ENCODE assay signal across 12 mouse cellular contexts in genomic region chr9:49745696-49746095, GRCm38 (mm10). TPM values are rescaled to one million over a fixed set of nuclear protein-coding genes. Genes with fewer than 3 reads are reported as not detected.
A peak's percentile ranks its signal among the peaks of the same experiment; 100 is the strongest.
DNase-seq lines count a peak whose midpoint lies in the region; ATAC-seq lines count a peak whose summit lies in the region.
"Had no signal": no experiment of that assay in that cellular context is flagged by ENCODE, and none has a peak within 500 bp of the region (broad histone marks: within the 10 kb centered on the region; RNA-seq: fewer than 3 reads in every experiment).

No protein-coding gene starts in this region.

- no peak overlapping the region for H3K4me2 ChIP-seq in kidney, embryonic 16.5 days (replicated peaks; ENCODE audit: low read depth, low read length)
- H3K4me2 ChIP-seq in forebrain, embryonic 16.5 days (ENCODE audit: low read length): no peak overlapping the region
- no peak overlapping the region for H3K4me2 ChIP-seq in midbrain, embryonic 15.5 days
- H3K4me2 ChIP-seq in liver, embryonic 12.5 days: no peak overlapping the region
- H3K4me2 ChIP-seq: heart, embryonic 15.5 days; liver, embryonic 13.5 days had no signal

- ATAC-seq in kidney, embryonic 16.5 days (ENCODE audit: low FRiP score, low TSS enrichment): peak; percentile 89
- ATAC-seq in forebrain, embryonic 16.5 days: peak; percentile 88
- ATAC-seq in midbrain, embryonic 15.5 days (replicated peaks): peak; percentile 44
- no peak for ATAC-seq in liver, embryonic 12.5 days

- H3K4me3 ChIP-seq in kidney, embryonic 16.5 days (ENCODE audit: low read length): no peak overlapping the region
- no peak overlapping the region for H3K4me3 ChIP-seq in forebrain, embryonic 16.5 days (replicated peaks; ENCODE audit: low read length)
- no peak overlapping the region for H3K4me3 ChIP-seq in midbrain, embryonic 15.5 days
- no peak overlapping the region for H3K4me3 ChIP-seq in liver, embryonic 12.5 days
- H3K4me3 ChIP-seq: heart, embryonic 15.5 days; liver, embryonic 13.5 days had no signal

- peaks cover 29% of the 10 kb centered on the region for H3K4me1 ChIP-seq in kidney, embryonic 16.5 days (ENCODE audit: insufficient read depth, low read length)
- H3K4me1 ChIP-seq in forebrain, embryonic 16.5 days (replicated peaks; ENCODE audit: control insufficient read depth, insufficient read depth, low read length): peaks cover 27% of the 10 kb centered on the region
- H3K4me1 ChIP-seq in midbrain, embryonic 15.5 days: peaks cover 46% of the 10 kb centered on the region
- no peaks in the 10 kb centered on the region for H3K4me1 ChIP-seq in liver, embryonic 12.5 days
- H3K4me1 ChIP-seq: liver, embryonic 13.5 days had no signal

- H3K36me3 ChIP-seq in kidney, embryonic 16.5 days (ENCODE audit: insufficient read depth, low read length): no peaks in the 10 kb centered on the region
- H3K36me3 ChIP-seq in forebrain, embryonic 16.5 days (ENCODE audit: control insufficient read depth, insufficient read depth): no peaks in the 10 kb centered on the region
- H3K36me3 ChIP-seq in midbrain, embryonic 15.5 days (replicated peaks): no peaks in the 10 kb centered on the region
- H3K36me3 ChIP-seq in liver, embryonic 12.5 days: no peaks in the 10 kb centered on the region
- H3K36me3 ChIP-seq: heart, embryonic 15.5 days; liver, embryonic 13.5 days had no signal

- H3K9me3 ChIP-seq in kidney, embryonic 16.5 days (ENCODE audit: low read length): no peaks in the 10 kb centered on the region
- H3K9me3 ChIP-seq in forebrain, embryonic 16.5 days (ENCODE audit: control insufficient read depth, low read length): no peaks in the 10 kb centered on the region
- no peaks in the 10 kb centered on the region for H3K9me3 ChIP-seq in midbrain, embryonic 15.5 days
- H3K9me3 ChIP-seq in liver, embryonic 12.5 days (replicated peaks): no peaks in the 10 kb centered on the region
- H3K9me3 ChIP-seq: heart, embryonic 15.5 days; liver, embryonic 13.5 days had no signal

- peak overlapping the region; percentile 61; the same call in 1 of the 2 replicates for H3K27ac ChIP-seq in kidney, embryonic 16.5 days (ENCODE audit: low read length)
- H3K27ac ChIP-seq in forebrain, embryonic 16.5 days (ENCODE audit: low read length): no peak overlapping the region
- 0 out of 2 replicates have a peak overlapping the region, but pooled peaks have one; percentile 45 for H3K27ac ChIP-seq in midbrain, embryonic 15.5 days
- no peak overlapping the region for H3K27ac ChIP-seq in liver, embryonic 12.5 days
- H3K27ac ChIP-seq: heart, embryonic 15.5 days; liver, embryonic 13.5 days had no signal

- WGBS in kidney, embryonic 16.5 days: 7% methylated on average over 4 of the region's 4 CpGs
- 9% methylated on average over 4 of the region's 4 CpGs for WGBS in forebrain, embryonic 16.5 days
- WGBS in midbrain, embryonic 15.5 days: 14% methylated on average over 4 of the region's 4 CpGs
- WGBS in liver, embryonic 12.5 days (ENCODE audit: insufficient replicate concordance): 57% methylated on average over 4 of the region's 4 CpGs

- no peak overlapping the region for H3K9ac ChIP-seq in kidney, embryonic 16.5 days (replicated peaks; ENCODE audit: low read length)
- no peak overlapping the region for H3K9ac ChIP-seq in forebrain, embryonic 16.5 days (replicated peaks; ENCODE audit: low read depth, low read length)
- H3K9ac ChIP-seq in midbrain, embryonic 15.5 days: no peak overlapping the region
- H3K9ac ChIP-seq in liver, embryonic 12.5 days: no peak overlapping the region
- H3K9ac ChIP-seq: heart, embryonic 15.5 days; liver, embryonic 13.5 days had no signal

- no peaks in the 10 kb centered on the region for H3K27me3 ChIP-seq in kidney, embryonic 16.5 days (ENCODE audit: insufficient read depth, low read length)
- H3K27me3 ChIP-seq in forebrain, embryonic 16.5 days (replicated peaks; ENCODE audit: control insufficient read depth, insufficient read depth, low read length): no peaks in the 10 kb centered on the region
- H3K27me3 ChIP-seq in midbrain, embryonic 15.5 days (replicated peaks): no peaks in the 10 kb centered on the region
- H3K27me3 ChIP-seq in liver, embryonic 12.5 days (replicated peaks): no peaks in the 10 kb centered on the region
- H3K27me3 ChIP-seq: CH12.LX; heart, embryonic 15.5 days; liver, embryonic 13.5 days had no signal

- no peak for DNase-seq in kidney, postnatal 36 days
- peak; percentile 59 for DNase-seq in embryo, embryonic 10.5 days (ENCODE audit: low spot score)
- no peak for DNase-seq in urinary bladder, adult 2 months (ENCODE audit: low spot score)
- no peak for DNase-seq in thymus, adult 18-20 months
- DNase-seq: liver, embryonic 13.5 days; thymus, postnatal 25 days had no signal

RNA-seq across cellular contexts. Expression of gene Ncam1, which starts 53.0 kb away (rescaled TPM):
- polyA plus RNA-seq in kidney, embryonic 16.5 days (2015; fragmentation: Nextera tagmentation; extraction: Ambion mirVana): 137 and 168 TPM in 2 replicates
- 389 and 436 TPM in 2 replicates for polyA plus RNA-seq in forebrain, embryonic 16.5 days (2015; fragmentation: Nextera tagmentation; extraction: Ambion mirVana)
- polyA plus RNA-seq in midbrain, embryonic 15.5 days (2015; fragmentation: Nextera tagmentation; extraction: Ambion mirVana): 561 and 627 TPM in 2 replicates
- polyA plus RNA-seq in urinary bladder, adult 2 months (2012; rRNA removed): 11.0 and 24.1 TPM in 2 replicates
- 8.5 and 10.3 TPM in 2 replicates for polyA plus RNA-seq in liver, embryonic 12.5 days (2016; fragmentation: Nextera tagmentation; extraction: Ambion mirVana)

Comparison
In these comparisons a context has a peak if more than half of its experiments do, and no peak if none do; other contexts are left out.
1. H3K27ac ChIP-seq: peak in kidney, embryonic 16.5 days (single experiment) and midbrain, embryonic 15.5 days (single experiment); none in forebrain, embryonic 16.5 days (single experiment) and liver, embryonic 12.5 days (single experiment).